Mouse (Mus musculus): Measurements from ENCODE around the gene Fry. TPM values are rescaled to one million over a fixed set of nuclear protein-coding genes. Genes with fewer than 3 reads are reported as not detected.

The Fry gene
- polyA plus RNA-seq, 1 experiment, result 78.6 TPM

GRCm38 (mm10) chr5:150452004-150452626 is 333.7 kb downstream of the Fry start:
- no peaks in the 10 kb centered on the region for H3K4me1 ChIP-seq (ENCODE audit: control insufficient read depth, insufficient read depth, low read length)
- H3K4me3 ChIP-seq (ENCODE audit: insufficient read depth, low read length), result no peak overlapping the region
- TF ChIP-seq CTCF (IDR thresholded peaks at IDR 0.05; ENCODE audit: extremely low read depth, insufficient read depth, low read length), result no peak
- TF ChIP-seq POLR2A (IDR thresholded peaks at IDR 0.05; ENCODE audit: extremely low read depth, insufficient read depth, low read length), result no peak
- no peak overlapping the region for H3K27ac ChIP-seq (ENCODE audit: insufficient read depth, low read length)

GRCm38 (mm10) chr5:150452671-150453070 is 334.2 kb downstream of the Fry start:
- Histone ChIP-seq H3K4me1 (ENCODE audit: control insufficient read depth, insufficient read depth, low read length) (no peaks in the 10 kb centered on the region), H3K27ac (ENCODE audit: insufficient read depth, low read length) (no peak overlapping the region), H3K4me3 (ENCODE audit: insufficient read depth, low read length) (no peak overlapping the region)
- TF ChIP-seq POLR2A (IDR thresholded peaks at IDR 0.05; ENCODE audit: extremely low read depth, insufficient read depth, low read length), result no peak
- TF ChIP-seq CTCF (IDR thresholded peaks at IDR 0.05; ENCODE audit: extremely low read depth, insufficient read depth, low read length), result no peak

- Histone ChIP-seq H3K27ac (ENCODE audit: insufficient read depth, low read length) (no peak overlapping the region), H3K4me3 (ENCODE audit: insufficient read depth, low read length) (no peak overlapping the region), H3K4me1 (ENCODE audit: control insufficient read depth, insufficient read depth, low read length) (no peaks in the 10 kb centered on the region)
- TF ChIP-seq POLR2A (IDR thresholded peaks at IDR 0.05; ENCODE audit: extremely low read depth, insufficient read depth, low read length) (no peak), CTCF (IDR thresholded peaks at IDR 0.05; ENCODE audit: extremely low read depth, insufficient read depth, low read length) (no peak)
Observed at GRCm38 (mm10) chr5:150453490-150453889, 335.0 kb downstream of the Fry start.

- no peak for TF ChIP-seq CTCF (IDR thresholded peaks at IDR 0.05; ENCODE audit: extremely low read depth, insufficient read depth, low read length)
- Histone ChIP-seq H3K4me3 (ENCODE audit: insufficient read depth, low read length) (peak overlapping the region; percentile 1; the same call in 1 of the 2 replicates), H3K27ac (ENCODE audit: insufficient read depth, low read length) (0 out of 2 replicates have a peak overlapping the region, but pooled peaks have one; percentile 1), H3K4me1 (ENCODE audit: control insufficient read depth, insufficient read depth, low read length) (no peaks in the 10 kb centered on the region)
Observed at GRCm38 (mm10) chr5:150457165-150457903, 338.9 kb downstream of the Fry start.

- Histone ChIP-seq H3K4me1 (ENCODE audit: control insufficient read depth, insufficient read depth, low read length) (no peaks in the 10 kb centered on the region), H3K4me3 (ENCODE audit: insufficient read depth, low read length) (peak overlapping the region; percentile 13), H3K27ac (ENCODE audit: insufficient read depth, low read length) (peak overlapping the region; percentile 1)
- TF ChIP-seq CTCF (IDR thresholded peaks at IDR 0.05; ENCODE audit: extremely low read depth, insufficient read depth, low read length), result no peak
- no peak for TF ChIP-seq POLR2A (IDR thresholded peaks at IDR 0.05; ENCODE audit: extremely low read depth, insufficient read depth, low read length)
Observed at GRCm38 (mm10) chr5:150457904-150458739, 339.7 kb downstream of the Fry start.

- TF ChIP-seq POLR2A (IDR thresholded peaks at IDR 0.05; ENCODE audit: extremely low read depth, insufficient read depth, low read length) (no peak), CTCF (IDR thresholded peaks at IDR 0.05; ENCODE audit: extremely low read depth, insufficient read depth, low read length) (0 out of 2 replicates have a peak, but pooled peaks have one; percentile 11)
- Histone ChIP-seq H3K27ac (ENCODE audit: insufficient read depth, low read length) (no peak overlapping the region; the same call in 1 of the 2 replicates), H3K4me1 (ENCODE audit: control insufficient read depth, insufficient read depth, low read length) (no peaks in the 10 kb centered on the region), H3K4me3 (ENCODE audit: insufficient read depth, low read length) (no peak overlapping the region)
Observed at GRCm38 (mm10) chr5:150459801-150460200, 341.4 kb downstream of the Fry start.

- peaks cover 3% of the 10 kb centered on the region for H3K4me1 ChIP-seq (ENCODE audit: control insufficient read depth, insufficient read depth, low read length)
- TF ChIP-seq POLR2A (IDR thresholded peaks at IDR 0.05; ENCODE audit: extremely low read depth, insufficient read depth, low read length) (no peak), CTCF (IDR thresholded peaks at IDR 0.05; ENCODE audit: extremely low read depth, insufficient read depth, low read length) (no peak)
- H3K4me3 ChIP-seq (ENCODE audit: insufficient read depth, low read length), result no peak overlapping the region
- H3K27ac ChIP-seq (ENCODE audit: insufficient read depth, low read length), result peak overlapping the region; percentile 54; the same call in 1 of the 2 replicates
Observed at GRCm38 (mm10) chr5:150464721-150465120, 346.3 kb downstream of the Fry start.

GRCm38 (mm10) chr5:150465218-150465617 is 346.8 kb downstream of the Fry start:
- Histone ChIP-seq H3K27ac (ENCODE audit: insufficient read depth, low read length) (peak overlapping the region; percentile 54; the same call in 1 of the 2 replicates), H3K4me3 (ENCODE audit: insufficient read depth, low read length) (no peak overlapping the region), H3K4me1 (ENCODE audit: control insufficient read depth, insufficient read depth, low read length) (peaks cover 3% of the 10 kb centered on the region)
- TF ChIP-seq POLR2A (IDR thresholded peaks at IDR 0.05; ENCODE audit: extremely low read depth, insufficient read depth, low read length) (no peak), CTCF (IDR thresholded peaks at IDR 0.05; ENCODE audit: extremely low read depth, insufficient read depth, low read length) (no peak)

GRCm38 (mm10) chr5:150466132-150466531 is 347.7 kb downstream of the Fry start:
- no peak for TF ChIP-seq POLR2A (IDR thresholded peaks at IDR 0.05; ENCODE audit: extremely low read depth, insufficient read depth, low read length)
- no peak for TF ChIP-seq CTCF (IDR thresholded peaks at IDR 0.05; ENCODE audit: extremely low read depth, insufficient read depth, low read length)

More at GRCm38 (mm10) chr5:150466132-150466531, 347.7 kb downstream of the Fry start:
- Histone ChIP-seq H3K27ac (ENCODE audit: insufficient read depth, low read length) (no peak overlapping the region), H3K4me3 (ENCODE audit: insufficient read depth, low read length) (no peak overlapping the region), H3K4me1 (ENCODE audit: control insufficient read depth, insufficient read depth, low read length) (peaks cover 3% of the 10 kb centered on the region)
